Mouse (Mus musculus): ENCODE measurements at regions not wholly inside any gene's neighbourhood (a gene's known extent, or its start where the extent isn't known, plus 50 kb on each side); places are given as distances from the start of the nearest gene placed in this dataset.

DNA sequence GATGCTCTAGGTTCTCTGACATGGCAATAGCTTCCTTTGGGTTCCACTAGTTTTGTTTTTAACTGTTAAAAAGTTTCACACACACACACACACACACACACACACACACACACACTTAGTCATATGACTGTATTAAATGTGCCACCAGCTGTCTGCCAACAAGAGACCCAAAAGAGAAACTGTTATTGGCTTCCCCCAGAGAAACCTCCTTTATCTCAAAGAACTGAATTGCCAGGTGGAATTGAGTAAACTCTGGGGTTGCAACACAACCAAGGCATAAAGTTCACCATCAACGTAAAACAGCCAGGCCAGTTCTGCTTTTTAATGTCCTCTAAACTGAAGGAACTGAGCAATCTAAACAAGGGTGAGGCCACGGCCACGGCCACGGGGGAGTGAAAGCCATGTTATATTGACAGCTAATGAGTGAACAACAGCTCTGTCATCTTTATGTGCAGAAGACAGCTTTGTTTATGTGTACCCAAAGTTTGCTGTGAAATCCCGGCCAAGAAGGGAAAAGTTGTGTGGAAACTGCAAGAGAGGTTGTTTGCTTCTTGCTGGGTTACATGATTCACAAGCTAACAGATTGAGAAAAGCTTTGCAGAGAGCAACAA, 69.3 kb downstream of the Btg1 start:
- ATAC-seq (no peak), DNase-seq (ENCODE audit: low read depth, low spot score) (no peak)
- ChIA-PET POLR2A (interaction anchor here (0.7 to 1.7 kb wide), 2 partner anchors 63 to 247 kb away, joined by 3 to 5 read pairs; no protein-coding TSS in a partner anchor), CTCF (interaction anchor here (1.0 to 2.7 kb wide), 6 partner anchors 20 to 554 kb away, joined by 3 to 6 read pairs (median 3); no protein-coding TSS in a partner anchor)
- no peaks in the 10 kb centered on the region for H3K27me3 ChIP-seq
- no peak for TF ChIP-seq CTCF (IDR thresholded peaks at IDR 0.05)
- in situ Hi-C loops (cut with MboI; ENCODE audit: low pct_unique_long_range_greater_than_20kb): loop anchor here (5.0 kb wide), 1 partner anchor 54 kb away; no protein-coding TSS in a partner anchor

DNA sequence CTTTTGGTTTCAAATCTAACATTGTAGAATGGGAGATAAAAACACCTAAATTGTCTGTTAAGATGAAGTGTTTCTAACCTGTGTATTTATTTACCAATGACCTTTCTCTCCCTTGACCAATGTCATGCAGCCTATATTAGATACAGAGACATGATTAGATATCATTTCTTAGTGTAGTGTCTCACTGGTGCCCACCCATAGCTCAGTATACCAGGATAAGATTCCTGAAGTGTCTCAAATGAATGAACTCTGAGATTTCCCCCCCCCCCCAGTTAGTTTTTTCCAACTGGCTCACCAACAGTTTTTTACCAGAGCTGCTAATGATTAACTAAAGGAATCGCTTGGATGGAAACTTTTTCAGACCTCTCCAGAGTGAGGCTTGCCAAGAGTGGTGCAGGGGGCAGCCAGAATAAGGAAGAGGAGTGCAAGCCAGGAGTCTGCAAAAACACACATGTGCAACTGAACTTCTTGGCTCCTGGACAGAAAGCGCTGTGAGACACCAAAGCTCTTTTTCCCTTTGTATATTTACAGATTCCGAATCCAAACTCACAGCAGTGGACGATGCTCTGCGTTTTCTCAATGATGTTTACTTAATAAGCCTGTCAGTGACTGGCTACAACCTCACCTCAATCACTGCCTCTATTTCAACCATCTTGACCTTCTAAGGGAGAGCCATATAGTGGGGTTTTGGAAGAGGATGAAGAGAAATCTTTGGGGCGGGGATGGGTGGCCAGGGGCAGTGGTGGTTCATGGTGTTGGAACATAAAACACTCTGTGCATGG, 70.0 kb downstream of the Btg1 start:
- in situ Hi-C loops (cut with MboI; ENCODE audit: low pct_unique_long_range_greater_than_20kb): loop anchor here (5.0 kb wide), 1 partner anchor 55 kb away; no protein-coding TSS in a partner anchor
- H3K27me3 ChIP-seq: no peaks in the 10 kb centered on the region
- no peak for TF ChIP-seq CTCF (IDR thresholded peaks at IDR 0.05)
- peak; percentile 77 for ATAC-seq
- POLR2A ChIA-PET: interaction anchor here (0.7 to 1.7 kb wide), 2 partner anchors 64 to 247 kb away, joined by 3 to 5 read pairs; no protein-coding TSS in a partner anchor
- peak; percentile 86 for DNase-seq (ENCODE audit: low read depth, low spot score)
- CTCF ChIA-PET: interaction anchor here (1.0 to 2.7 kb wide), 6 partner anchors 19 to 555 kb away, joined by 3 to 6 read pairs (median 3); no protein-coding TSS in a partner anchor

DNA sequence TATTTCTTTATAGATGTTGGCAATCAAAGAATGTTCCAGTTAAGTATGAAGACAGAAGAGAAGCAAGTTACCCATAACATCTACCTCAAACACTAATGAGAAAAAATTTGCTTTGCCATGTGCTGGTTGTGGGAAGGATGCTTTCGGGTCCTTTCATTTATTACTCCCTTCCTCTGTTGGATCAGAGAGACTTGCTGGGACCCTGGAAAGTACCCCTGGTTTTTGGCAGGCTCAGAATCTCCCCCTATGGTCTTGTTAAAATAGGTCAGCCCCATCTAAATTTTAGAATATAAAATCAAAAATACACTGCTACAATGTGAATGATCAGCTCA, 70.6 kb downstream of the Btg1 start:
- no peak for DNase-seq (ENCODE audit: low read depth, low spot score)
- in situ Hi-C loops (cut with MboI; ENCODE audit: low pct_unique_long_range_greater_than_20kb): loop anchor here (5.0 kb wide), 1 partner anchor 55 kb away; no protein-coding TSS in a partner anchor
- ChIA-PET CTCF (no interaction called here), POLR2A (interaction anchor here (0.5 to 1.7 kb wide), 2 partner anchors 64 to 199 kb away, joined by 5 read pairs; no protein-coding TSS in a partner anchor)
- no peaks in the 10 kb centered on the region for H3K27me3 ChIP-seq
- no peak for TF ChIP-seq CTCF (IDR thresholded peaks at IDR 0.05)
- ATAC-seq: peak; percentile 10

DNA sequence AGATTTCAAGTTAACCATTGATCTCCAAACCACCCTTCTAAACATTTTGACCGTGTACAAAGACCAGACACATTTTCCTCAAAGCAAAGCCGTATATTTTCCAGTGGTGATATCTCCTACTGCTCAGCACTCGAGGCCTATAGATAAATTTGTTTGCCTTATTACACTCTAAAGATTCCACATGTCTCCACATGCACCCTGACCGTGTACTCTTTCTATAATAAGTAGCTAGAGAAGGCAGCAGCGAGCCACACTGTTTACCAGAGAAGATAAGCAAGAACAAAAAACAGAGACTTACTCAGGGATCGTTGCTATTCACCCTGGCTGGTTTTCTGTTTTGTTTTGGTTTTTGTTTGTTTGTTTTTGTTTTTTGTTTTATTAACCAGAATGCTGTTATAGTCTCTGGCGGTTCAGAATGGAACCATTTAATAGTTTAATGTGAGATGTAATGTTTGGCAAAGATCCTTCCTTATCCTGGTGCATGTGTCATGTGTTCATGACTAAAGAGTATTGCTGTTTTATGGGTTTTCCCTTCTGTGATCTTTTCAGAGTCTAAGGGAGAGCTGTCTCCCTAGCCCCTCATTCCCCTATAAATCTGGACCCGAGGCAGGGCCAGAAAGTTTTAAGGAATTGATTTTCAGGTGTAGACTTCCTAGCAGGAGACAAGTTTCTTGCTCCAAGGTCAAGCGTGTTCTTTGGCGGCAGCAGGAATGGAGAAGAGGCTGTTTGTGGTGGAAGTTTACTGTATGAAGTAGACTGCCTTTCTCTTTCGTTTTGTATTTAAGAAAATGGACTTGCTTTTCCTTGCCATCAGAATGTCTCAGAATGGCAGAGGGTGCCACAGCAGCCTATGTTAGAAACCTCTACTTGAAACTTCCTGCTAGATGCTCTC, 73.4 kb downstream of the Btg1 start:
- no peaks in the 10 kb centered on the region for H3K27me3 ChIP-seq
- TF ChIP-seq CTCF (IDR thresholded peaks at IDR 0.05): no peak
- DNase-seq (ENCODE audit: low read depth, low spot score) (no peak), ATAC-seq (no peak)
- ChIA-PET POLR2A (interaction anchor here (0.6 kb wide), 1 partner anchor 1277 kb away, joined by 4 read pairs; no protein-coding TSS in a partner anchor), CTCF (interaction anchor here (0.7 to 1.4 kb wide), 3 partner anchors 16 to 68 kb away, joined by 3 read pairs; no protein-coding TSS in a partner anchor)
- in situ Hi-C loops (cut with MboI; ENCODE audit: low pct_unique_long_range_greater_than_20kb): loop anchor here (5.0 kb wide), 1 partner anchor 58 kb away; no protein-coding TSS in a partner anchor

DNA sequence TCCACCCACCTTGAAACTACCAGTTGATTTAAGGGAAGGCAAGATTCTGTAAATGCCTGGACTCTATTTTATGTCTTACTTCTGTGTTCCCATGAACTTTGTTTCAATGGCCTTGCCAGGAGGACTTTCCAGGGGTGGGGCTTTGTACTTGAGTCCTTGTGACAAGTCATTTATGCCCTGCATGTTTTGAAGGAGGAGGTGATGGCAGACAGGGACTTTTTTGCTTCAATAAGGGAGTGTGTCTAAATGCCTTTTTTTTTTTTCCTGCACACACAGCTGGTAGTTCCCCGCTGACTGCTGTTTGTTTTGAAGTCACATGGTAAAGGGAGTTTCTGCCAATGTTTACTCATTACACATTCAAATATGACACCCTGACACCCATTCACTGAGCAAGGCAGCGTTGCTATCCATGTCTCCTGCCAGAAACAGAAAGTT, 74.1 kb downstream of the Btg1 start:
- ATAC-seq: peak; percentile 33
- no peak for DNase-seq (ENCODE audit: low read depth, low spot score)
- in situ Hi-C loops (cut with MboI; ENCODE audit: low pct_unique_long_range_greater_than_20kb): no loop called here
- CTCF ChIA-PET: interaction anchor here (0.8 to 1.4 kb wide), 2 partner anchors 15 to 71 kb away, joined by 3 read pairs; no protein-coding TSS in a partner anchor
- POLR2A ChIA-PET: interaction anchor here (0.6 kb wide), 1 partner anchor 526 kb away, joined by 3 read pairs; no protein-coding TSS in a partner anchor
- no peak for TF ChIP-seq CTCF (IDR thresholded peaks at IDR 0.05)
- H3K27me3 ChIP-seq: no peaks in the 10 kb centered on the region

DNA sequence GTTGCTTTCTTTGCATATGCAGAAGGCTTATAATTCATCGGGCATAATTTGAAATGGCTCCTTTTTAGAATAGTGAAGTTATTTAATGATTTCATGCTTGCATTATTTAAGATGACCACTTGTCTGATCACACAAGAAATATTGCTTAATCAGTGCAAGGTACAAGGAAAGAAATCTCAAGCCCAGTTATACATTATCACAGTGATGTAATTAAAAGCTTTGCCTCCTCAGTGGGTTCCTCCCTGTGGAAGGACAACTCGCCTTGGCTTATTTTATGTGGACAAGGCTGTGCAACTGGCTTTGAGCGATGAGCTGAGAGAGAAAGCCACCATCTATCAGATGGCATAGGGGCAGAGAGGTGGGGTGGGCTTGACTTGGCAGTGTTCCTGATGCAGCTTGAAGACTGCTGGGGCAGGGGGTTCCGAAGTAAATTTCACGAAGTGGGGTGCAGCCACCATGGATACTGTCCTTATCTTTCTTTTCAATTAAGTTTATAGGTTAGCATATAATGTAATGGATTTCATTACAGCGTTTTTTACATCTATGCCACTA, 74.6 kb downstream of the Btg1 start:
- TF ChIP-seq CTCF (IDR thresholded peaks at IDR 0.05): no peak
- POLR2A ChIA-PET: interaction anchor here (0.6 kb wide), 1 partner anchor 526 kb away, joined by 3 read pairs; no protein-coding TSS in a partner anchor
- in situ Hi-C loops (cut with MboI; ENCODE audit: low pct_unique_long_range_greater_than_20kb): no loop called here
- CTCF ChIA-PET: interaction anchor here (0.8 kb wide), 1 partner anchor 71 kb away, joined by 3 read pairs; no protein-coding TSS in a partner anchor
- DNase-seq (ENCODE audit: low read depth, low spot score) (no peak), ATAC-seq (peak; percentile 9)
- no peaks in the 10 kb centered on the region for H3K27me3 ChIP-seq

DNA sequence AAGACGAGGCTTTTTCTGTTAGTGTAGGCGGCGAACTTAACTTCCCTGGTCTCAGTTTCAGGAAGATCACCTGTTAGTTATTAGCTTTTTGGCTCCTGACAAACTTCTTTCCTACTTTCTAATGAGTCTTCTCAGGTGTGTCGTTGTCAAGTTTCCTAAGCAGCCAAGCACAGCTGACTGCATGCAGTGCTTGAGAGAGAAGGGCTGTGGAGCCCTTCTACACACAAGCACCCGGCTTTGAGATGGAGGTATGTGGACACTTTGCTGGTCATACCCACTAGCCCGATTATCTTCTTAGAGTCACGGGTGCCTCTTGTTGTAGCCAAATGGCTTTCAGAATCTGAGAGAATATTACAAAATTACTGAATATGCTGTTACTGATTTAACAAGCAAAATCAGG, 76.0 kb downstream of the Btg1 start:
- ChIA-PET CTCF (no interaction called here), POLR2A (no interaction called here)
- in situ Hi-C loops (cut with MboI; ENCODE audit: low pct_unique_long_range_greater_than_20kb): no loop called here
- DNase-seq (ENCODE audit: low read depth, low spot score) (no peak), ATAC-seq (no peak)
- no peaks in the 10 kb centered on the region for H3K27me3 ChIP-seq
- TF ChIP-seq CTCF (IDR thresholded peaks at IDR 0.05): no peak

DNA sequence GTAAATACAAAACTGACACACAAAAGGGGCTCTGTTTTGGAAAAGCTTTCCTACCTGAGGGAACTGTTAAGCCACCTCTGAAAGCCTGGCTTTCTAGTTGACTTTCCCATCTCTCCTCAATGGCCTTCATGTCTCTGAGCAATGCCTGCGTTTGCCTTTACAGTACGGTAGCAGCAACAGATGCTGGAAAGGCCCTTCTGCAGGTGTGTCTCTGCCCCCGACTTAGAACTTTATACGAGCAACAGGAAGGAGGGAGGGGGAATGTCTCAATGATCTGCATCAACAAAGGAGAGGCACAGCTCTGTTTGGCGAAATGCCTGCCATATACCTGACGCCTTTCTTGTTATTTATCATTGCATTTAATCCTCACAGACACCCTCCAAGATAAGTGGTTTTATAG, 77.0 kb downstream of the Btg1 start:
- H3K27me3 ChIP-seq: no peaks in the 10 kb centered on the region
- ChIA-PET POLR2A (no interaction called here), CTCF (no interaction called here)
- ATAC-seq (no peak), DNase-seq (ENCODE audit: low read depth, low spot score) (no peak)
- TF ChIP-seq CTCF (IDR thresholded peaks at IDR 0.05): no peak
- in situ Hi-C loops (cut with MboI; ENCODE audit: low pct_unique_long_range_greater_than_20kb): no loop called here

DNA sequence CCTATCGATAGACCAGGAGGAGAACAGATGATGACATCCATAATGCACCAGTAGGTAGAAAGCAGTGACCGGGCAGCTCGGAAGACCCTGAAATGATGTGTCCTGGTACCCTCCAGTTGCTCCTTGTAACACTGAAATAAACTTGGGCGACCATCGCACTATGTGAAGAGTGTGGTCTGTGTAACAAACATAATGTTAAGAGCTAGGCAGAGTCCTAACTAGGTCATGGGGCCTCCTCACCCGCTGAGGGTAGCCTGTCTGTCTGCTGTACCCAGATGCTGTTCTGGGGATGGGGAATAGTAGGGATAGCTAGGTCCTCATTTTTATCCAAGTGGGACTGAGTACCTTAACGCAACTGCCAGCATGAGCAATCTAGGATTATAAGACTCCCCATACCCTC, 79.8 kb downstream of the Btg1 start:
- no peak for TF ChIP-seq CTCF (IDR thresholded peaks at IDR 0.05)
- no peaks in the 10 kb centered on the region for H3K27me3 ChIP-seq
- POLR2A ChIA-PET: interaction anchor here (0.6 kb wide), 2 partner anchors 17 to 233 kb away, joined by 3 to 4 read pairs; no protein-coding TSS in a partner anchor
- DNase-seq (ENCODE audit: low read depth, low spot score): no peak
- CTCF ChIA-PET: interaction anchor here (0.9 to 1.1 kb wide), 2 partner anchors 8 to 76 kb away, joined by 3 read pairs; no protein-coding TSS in a partner anchor
- in situ Hi-C loops (cut with MboI; ENCODE audit: low pct_unique_long_range_greater_than_20kb): no loop called here
- ATAC-seq: no peak

Measured in Patski (cell line).